Mouse (Mus musculus): ENCODE measurements around the gene Fzd1. TPM values are rescaled to one million over a fixed set of nuclear protein-coding genes. Genes with fewer than 3 reads are reported as not detected.

Gene Fzd1
- total and polyA plus RNA-seq, 3 experiments = 0.05 TPM; not detected in 2

- Histone ChIP-seq H3K9me3 (replicated peaks) (no peaks in the 10 kb centered on the region), H3K4me3 (ENCODE audit: low read depth, low read length) (no peak overlapping the region), H3K27me3 (ENCODE audit: insufficient read depth, low read length) (no peaks in the 10 kb centered on the region), H3K36me3 (replicated peaks) (no peaks in the 10 kb centered on the region), H3K4me1 (ENCODE audit: insufficient read depth, low read depth, low read length) (no peaks in the 10 kb centered on the region)
- TF ChIP-seq GATA1 (IDR thresholded peaks at IDR 0.05; ENCODE audit: borderline replicate concordance, low read length) (no peak), CTCF (IDR thresholded peaks at IDR 0.05; ENCODE audit: low read depth, low read length) (no peak), TAL1 (conservative IDR thresholded peaks at IDR 0.05; ENCODE audit: low read depth, low read length) (no peak), POLR2AphosphoS5 (IDR thresholded peaks at IDR 0.05; ENCODE audit: insufficient replicate concordance, low read depth, low read length) (no peak), GATA2 (IDR thresholded peaks at IDR 0.05; ENCODE audit: borderline replicate concordance, low read depth, low read length) (no peak)
- ATAC-seq (ENCODE audit: extremely low read depth, insufficient number of reproducible peaks, low FRiP score, poor library complexity, severe bottlenecking) = no peak
- no peak for DNase-seq (ENCODE audit: low spot score)
These were observed 32.4 kb upstream of the Fzd1 start for GRCm38 (mm10) chr5:4790265-4790664.

GRCm38 (mm10) chr5:4788484-4788883 is 30.6 kb upstream of the Fzd1 start:
- Histone ChIP-seq H3K36me3 (replicated peaks) (no peaks in the 10 kb centered on the region), H3K4me1 (ENCODE audit: insufficient read depth, low read depth, low read length) (no peaks in the 10 kb centered on the region), H3K4me3 (ENCODE audit: low read depth, low read length) (no peak overlapping the region), H3K27me3 (ENCODE audit: insufficient read depth, low read length) (no peaks in the 10 kb centered on the region), H3K9me3 (replicated peaks) (no peaks in the 10 kb centered on the region)
- ATAC-seq (ENCODE audit: extremely low read depth, insufficient number of reproducible peaks, low FRiP score, poor library complexity, severe bottlenecking) (no peak), DNase-seq (ENCODE audit: low spot score) (no peak)
- no peak for TF ChIP-seq CTCF (IDR thresholded peaks at IDR 0.05; ENCODE audit: low read depth, low read length)
- TF ChIP-seq TAL1 (conservative IDR thresholded peaks at IDR 0.05; ENCODE audit: low read depth, low read length) = no peak
- no peak for TF ChIP-seq GATA2 (IDR thresholded peaks at IDR 0.05; ENCODE audit: borderline replicate concordance, low read depth, low read length)
- TF ChIP-seq GATA1 (IDR thresholded peaks at IDR 0.05; ENCODE audit: borderline replicate concordance, low read length) = no peak
- no peak for TF ChIP-seq POLR2AphosphoS5 (IDR thresholded peaks at IDR 0.05; ENCODE audit: insufficient replicate concordance, low read depth, low read length)

- DNase-seq (ENCODE audit: low spot score) = no peak
- Histone ChIP-seq H3K9me3 (replicated peaks) (no peaks in the 10 kb centered on the region), H3K36me3 (replicated peaks) (no peaks in the 10 kb centered on the region), H3K4me1 (ENCODE audit: insufficient read depth, low read depth, low read length) (no peaks in the 10 kb centered on the region), H3K4me3 (ENCODE audit: low read depth, low read length) (no peak overlapping the region), H3K27me3 (ENCODE audit: insufficient read depth, low read length) (no peaks in the 10 kb centered on the region)
- ATAC-seq (ENCODE audit: extremely low read depth, insufficient number of reproducible peaks, low FRiP score, poor library complexity, severe bottlenecking) = no peak
- TF ChIP-seq POLR2AphosphoS5 (IDR thresholded peaks at IDR 0.05; ENCODE audit: insufficient replicate concordance, low read depth, low read length) (no peak), CTCF (IDR thresholded peaks at IDR 0.05; ENCODE audit: low read depth, low read length) (no peak), GATA2 (IDR thresholded peaks at IDR 0.05; ENCODE audit: borderline replicate concordance, low read depth, low read length) (no peak), GATA1 (IDR thresholded peaks at IDR 0.05; ENCODE audit: borderline replicate concordance, low read length) (no peak), TAL1 (conservative IDR thresholded peaks at IDR 0.05; ENCODE audit: low read depth, low read length) (no peak)
These were observed 29.0 kb upstream of the Fzd1 start for GRCm38 (mm10) chr5:4786816-4787215.

GRCm38 (mm10) chr5:4778274-4778673 is 20.4 kb upstream of the Fzd1 start:
- H3K9me3 ChIP-seq (replicated peaks) = no peaks in the 10 kb centered on the region

GRCm38 (mm10) chr5:4776495-4776894 is 18.7 kb upstream of the Fzd1 start:
- TF ChIP-seq GATA2 (IDR thresholded peaks at IDR 0.05; ENCODE audit: borderline replicate concordance, low read depth, low read length) (no peak), TAL1 (conservative IDR thresholded peaks at IDR 0.05; ENCODE audit: low read depth, low read length) (no peak), GATA1 (IDR thresholded peaks at IDR 0.05; ENCODE audit: borderline replicate concordance, low read length) (no peak), CTCF (IDR thresholded peaks at IDR 0.05; ENCODE audit: low read depth, low read length) (no peak), POLR2AphosphoS5 (IDR thresholded peaks at IDR 0.05; ENCODE audit: insufficient replicate concordance, low read depth, low read length) (no peak)
- Histone ChIP-seq H3K4me3 (ENCODE audit: low read depth, low read length) (no peak overlapping the region), H3K4me1 (ENCODE audit: insufficient read depth, low read depth, low read length) (no peaks in the 10 kb centered on the region), H3K27me3 (ENCODE audit: insufficient read depth, low read length) (no peaks in the 10 kb centered on the region), H3K9me3 (replicated peaks) (no peaks in the 10 kb centered on the region), H3K36me3 (replicated peaks) (no peaks in the 10 kb centered on the region)
- no peak for ATAC-seq (ENCODE audit: extremely low read depth, insufficient number of reproducible peaks, low FRiP score, poor library complexity, severe bottlenecking)
- DNase-seq (ENCODE audit: low spot score) = no peak

More at GRCm38 (mm10) chr5:4778274-4778673, 20.4 kb upstream of the Fzd1 start:
- TF ChIP-seq GATA1 (IDR thresholded peaks at IDR 0.05; ENCODE audit: borderline replicate concordance, low read length) = no peak
- TF ChIP-seq GATA2 (IDR thresholded peaks at IDR 0.05; ENCODE audit: borderline replicate concordance, low read depth, low read length) = no peak
- no peak for TF ChIP-seq TAL1 (conservative IDR thresholded peaks at IDR 0.05; ENCODE audit: low read depth, low read length)
- no peak for TF ChIP-seq POLR2AphosphoS5 (IDR thresholded peaks at IDR 0.05; ENCODE audit: insufficient replicate concordance, low read depth, low read length)
- no peak for TF ChIP-seq CTCF (IDR thresholded peaks at IDR 0.05; ENCODE audit: low read depth, low read length)
- Histone ChIP-seq H3K4me1 (ENCODE audit: insufficient read depth, low read depth, low read length) (no peaks in the 10 kb centered on the region), H3K36me3 (replicated peaks) (no peaks in the 10 kb centered on the region), H3K4me3 (ENCODE audit: low read depth, low read length) (no peak overlapping the region), H3K27me3 (ENCODE audit: insufficient read depth, low read length) (no peaks in the 10 kb centered on the region)
- no peak for DNase-seq (ENCODE audit: low spot score)
- ATAC-seq (ENCODE audit: extremely low read depth, insufficient number of reproducible peaks, low FRiP score, poor library complexity, severe bottlenecking) = no peak

GRCm38 (mm10) chr5:4773090-4773772 is 15.4 kb upstream of the Fzd1 start:
- Histone ChIP-seq H3K9me3 (replicated peaks) (no peaks in the 10 kb centered on the region), H3K4me1 (ENCODE audit: insufficient read depth, low read depth, low read length) (no peaks in the 10 kb centered on the region), H3K4me3 (ENCODE audit: low read depth, low read length) (no peak overlapping the region), H3K27me3 (ENCODE audit: insufficient read depth, low read length) (no peaks in the 10 kb centered on the region), H3K36me3 (replicated peaks) (no peaks in the 10 kb centered on the region)
- DNase-seq (ENCODE audit: low spot score) = no peak
- TF ChIP-seq POLR2AphosphoS5 (IDR thresholded peaks at IDR 0.05; ENCODE audit: insufficient replicate concordance, low read depth, low read length) = no peak
- TF ChIP-seq TAL1 (conservative IDR thresholded peaks at IDR 0.05; ENCODE audit: low read depth, low read length) = no peak
- no peak for TF ChIP-seq GATA2 (IDR thresholded peaks at IDR 0.05; ENCODE audit: borderline replicate concordance, low read depth, low read length)
- no peak for TF ChIP-seq GATA1 (IDR thresholded peaks at IDR 0.05; ENCODE audit: borderline replicate concordance, low read length)
- TF ChIP-seq CTCF (IDR thresholded peaks at IDR 0.05; ENCODE audit: low read depth, low read length) = no peak
- ATAC-seq (ENCODE audit: extremely low read depth, insufficient number of reproducible peaks, low FRiP score, poor library complexity, severe bottlenecking) = no peak

Measured in G1E (cell line).